Mouse (Mus musculus) spleen, adult 2 months (tissue): Measurements from ENCODE around the gene Arid4b. TPM values are rescaled to one million over a fixed set of nuclear protein-coding genes. Genes with fewer than 3 reads are reported as not detected.

Experiments
- DNase-seq, 2 experiments: peaks; one replicate each; pipeline versions ENCODE4 v3.0.0 to v3.0.0-alpha.2; 2012 to 2021; ENCODE audit warnings: low spot score in 2 of 2, low read depth in 1 of 2
- H3K27ac ChIP-seq: fragments of 200-500 bp; 2 replicates; pipeline ENCODE4 v1.5.1; 2012; ENCODE audit warnings: low read length, inconsistent platforms; ENCODE audit not compliant: insufficient read depth
- H3K27me3 ChIP-seq: fragments of 200-500 bp; 2 replicates; pipeline ENCODE4 v1.6.1; 2012; ENCODE audit warnings: mild to moderate bottlenecking, moderate library complexity, low read length, inconsistent platforms; ENCODE audit not compliant: control insufficient read depth, insufficient read depth
- H3K36me3 ChIP-seq: fragments of 200-500 bp; 2 replicates; pipeline ENCODE4 v1.6.1; 2012; ENCODE audit warnings: mild to moderate bottlenecking, low read length, inconsistent platforms; ENCODE audit not compliant: control insufficient read depth, insufficient read depth
- H3K4me1 ChIP-seq: fragments of 200-500 bp; 2 replicates; pipeline ENCODE4 v1.6.1; 2011; ENCODE audit warnings: inconsistent platforms; ENCODE audit not compliant: control insufficient read depth, insufficient read depth, insufficient read length
- H3K4me3 ChIP-seq: fragments of 200-500 bp; 2 replicates; pipeline ENCODE4 v1.5.1; 2011; ENCODE audit warnings: mild to moderate bottlenecking, inconsistent platforms; ENCODE audit not compliant: insufficient read depth, insufficient read length; ENCODE audit errors: extremely low read depth
- CTCF ChIP-seq: fragments of 200-500 bp; IDR thresholded peaks from 2 replicates; pipeline ENCODE4 v1.5.1; 2011; ENCODE audit warnings: mild to moderate bottlenecking, inconsistent platforms; ENCODE audit not compliant: insufficient read depth, insufficient read length, insufficient replicate concordance; ENCODE audit errors: extremely low read depth
- POLR2A ChIP-seq: fragments of 200-500 bp; IDR thresholded peaks from 2 replicates; pipeline ENCODE4 v1.6.1; 2011; ENCODE audit warnings: low read depth, low read length, inconsistent platforms
- WGBS: fragments of 180-500 bp; shearing (Covaris S2); methylation state at CpG from one replicate; pipeline ENCODE4 v1.1.7; 2018; 5-methylcytosine and 5-hydroxymethylcytosine counted together
- polyA plus RNA-seq: library from polyadenylated mRNA; depleted of rRNA; stranded (reverse); fragments of >200 nt; gene quantifications from 2 replicates; pipeline ENCODE4 v1.2.3, GENCODE M21; 2012

Arid4b gene
- polyA plus RNA-seq, 1 experiment: 4.6 TPM

- TF ChIP-seq CTCF: no peak
- Histone ChIP-seq H3K4me1 (peaks cover 2% of the 10 kb centered on the region), H3K27ac (peak overlapping the region; percentile 84), H3K36me3 (peaks cover 2% of the 10 kb centered on the region), H3K4me3 (peak overlapping the region; percentile 88), H3K27me3 (no peaks in the 10 kb centered on the region)
- 1% methylated on average over 11 of the region's 11 CpGs for WGBS
- no peak for DNase-seq
These were observed 621 bp upstream of the Arid4b start for GRCm38 (mm10) chr13:14062209-14063012.

GRCm38 (mm10) chr13:14063942-14064271 lies 875 bp downstream of the Arid4b start:
- H3K27me3 ChIP-seq: no peaks in the 10 kb centered on the region
- peaks cover 2% of the 10 kb centered on the region for H3K4me1 ChIP-seq
- TF ChIP-seq POLR2A (no peak), CTCF (no peak)
- peak overlapping the region; percentile 98 for H3K4me3 ChIP-seq
- no peak for DNase-seq
- peak overlapping the region; percentile 97 for H3K27ac ChIP-seq
- H3K36me3 ChIP-seq: peaks cover 2% of the 10 kb centered on the region; the same call in 1 of the 2 replicates
- WGBS: under 1% methylated on average over 29 of the region's 31 CpGs

GRCm38 (mm10) chr13:14064341-14065027 lies 1.5 kb downstream of the Arid4b start:
- Histone ChIP-seq H3K4me3 (peak overlapping the region; percentile 98), H3K4me1 (peaks cover 2% of the 10 kb centered on the region), H3K27ac (peak overlapping the region; percentile 97), H3K27me3 (no peaks in the 10 kb centered on the region), H3K36me3 (peaks cover 3% of the 10 kb centered on the region; the same call in 1 of the 2 replicates)
- DNase-seq: peak; percentile 30 to 61
- WGBS: under 1% methylated on average over 63 of the region's 65 CpGs
- TF ChIP-seq CTCF (no peak), POLR2A (no peak)

GRCm38 (mm10) chr13:14065028-14065380 lies 2.0 kb downstream of the Arid4b start:
- Histone ChIP-seq H3K27me3 (no peaks in the 10 kb centered on the region), H3K36me3 (peaks cover 3% of the 10 kb centered on the region; the same call in 1 of the 2 replicates), H3K4me3 (peak overlapping the region; percentile 98), H3K27ac (peak overlapping the region; percentile 97), H3K4me1 (peaks cover 6% of the 10 kb centered on the region)
- DNase-seq: no peak
- 4% methylated on average over 9 of the region's 9 CpGs for WGBS
- TF ChIP-seq POLR2A (no peak), CTCF (no peak)

- H3K4me3 ChIP-seq: no peak overlapping the region
- no peak overlapping the region for H3K27ac ChIP-seq
- peaks cover 6% of the 10 kb centered on the region for H3K4me1 ChIP-seq
- 86% methylated on average over 1 of the region's 1 CpGs for WGBS
- DNase-seq: no peak
- H3K36me3 ChIP-seq: peaks cover 3% of the 10 kb centered on the region; the same call in 1 of the 2 replicates
- TF ChIP-seq POLR2A (no peak), CTCF (no peak)
- no peaks in the 10 kb centered on the region for H3K27me3 ChIP-seq
These were observed 2.7 kb downstream of the Arid4b start for GRCm38 (mm10) chr13:14065701-14066100.

GRCm38 (mm10) chr13:14068035-14068434 lies 5.0 kb downstream of the Arid4b start:
- Histone ChIP-seq H3K27me3 (no peaks in the 10 kb centered on the region), H3K27ac (no peak overlapping the region), H3K4me1 (peaks cover 6% of the 10 kb centered on the region), H3K4me3 (no peak overlapping the region), H3K36me3 (peaks cover 3% of the 10 kb centered on the region; the same call in 1 of the 2 replicates)
- TF ChIP-seq POLR2A: no peak
- no peak for TF ChIP-seq CTCF
- no peak for DNase-seq
